Mouse (Mus musculus): ENCODE measurements around the gene Podn. TPM values are rescaled to one million over a fixed set of nuclear protein-coding genes. Genes with fewer than 3 reads are reported as not detected.

Podn gene
- total and polyA plus RNA-seq, 3 experiments: 0.04 TPM; not detected in 2

DNA sequence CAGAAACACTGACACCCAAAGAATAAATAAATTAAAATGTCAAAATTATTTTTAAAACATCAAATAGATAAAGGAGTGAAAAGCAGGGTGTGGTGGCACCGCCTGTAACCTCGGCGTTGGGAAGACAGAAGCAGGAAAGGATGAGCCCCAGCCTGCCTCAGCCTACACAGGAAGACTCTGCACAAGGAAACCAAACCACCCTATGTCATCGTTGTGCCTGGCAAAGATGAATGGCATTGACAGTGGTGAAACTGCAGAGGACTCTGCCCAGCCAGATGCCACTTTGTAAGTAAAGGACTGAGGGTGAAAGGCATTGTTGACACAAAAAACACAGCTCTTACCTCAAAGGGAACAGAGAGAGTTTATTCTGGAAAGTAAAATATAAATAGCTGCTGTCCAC is 30.0 kb upstream of the Podn start:
- Histone ChIP-seq H3K4me3 (ENCODE audit: control insufficient read depth in 1 of 2, insufficient read depth in 1 of 2, low read depth in 2 of 2, low read length in 2 of 2) (no peak overlapping the region), H3K27ac (ENCODE audit: control insufficient read depth, low read depth, low read length) (no peak overlapping the region), H3K27me3 (ENCODE audit: control insufficient read depth in 1 of 2, insufficient read depth in 2 of 2, low read length in 2 of 2) (peaks cover 0 to 1% of the 10 kb centered on the region in 2 experiments; a peak in 2 of 4 replicates), H3K9ac (ENCODE audit: control insufficient read depth, low read depth, low read length, poor library complexity, severe bottlenecking) (no peak overlapping the region), H3K4me1 (ENCODE audit: control insufficient read depth in 1 of 2, insufficient read depth in 2 of 2, low read length in 2 of 2) (no peaks in the 10 kb centered on the region), H3K9me3 (replicated peaks; ENCODE audit: insufficient read depth, low read length) (no peaks in the 10 kb centered on the region), H3K36me3 (ENCODE audit: control insufficient read depth in 1 of 2, insufficient read depth in 2 of 2, low read length in 2 of 2) (no peaks in the 10 kb centered on the region), H3K79me2 (ENCODE audit: control insufficient read depth, insufficient read depth, low read length, poor library complexity) (no peaks in the 10 kb centered on the region)
- DNase-seq (ENCODE audit: low read depth, low spot score): no peak
- no peak for TF ChIP-seq ZKSCAN1 (IDR thresholded peaks at IDR 0.05; ENCODE audit: low read depth, low read length)
- TF ChIP-seq GATA1 (IDR thresholded peaks at IDR 0.05; ENCODE audit: low read depth, low read length): no peak
- TF ChIP-seq POLR2AphosphoS5 (IDR thresholded peaks at IDR 0.05; ENCODE audit: borderline replicate concordance, low read depth, low read length): no peak

DNA sequence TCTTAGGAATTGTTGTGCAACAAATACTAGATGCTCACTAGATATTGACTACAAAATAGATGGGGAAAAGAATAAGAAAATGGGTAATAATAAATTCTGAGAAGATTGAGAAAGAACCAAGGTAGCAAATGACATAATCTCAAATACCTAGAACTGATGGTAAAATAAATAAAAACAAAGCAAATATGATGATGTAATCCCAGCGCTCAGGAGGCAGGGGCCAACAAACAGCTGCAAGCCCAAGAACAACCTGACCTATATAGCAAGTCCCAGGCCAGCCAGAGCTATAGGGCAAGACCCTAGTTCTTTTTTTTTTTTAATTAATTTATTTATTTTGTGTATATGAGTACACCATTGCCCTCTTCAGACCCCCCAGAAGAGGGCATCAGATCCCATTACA is 27.9 kb upstream of the Podn start:
- no peak overlapping the region for H3K4me3 ChIP-seq (ENCODE audit: control insufficient read depth in 1 of 2, insufficient read depth in 1 of 2, low read depth in 2 of 2, low read length in 2 of 2)
- H3K27ac ChIP-seq (ENCODE audit: control insufficient read depth, low read depth, low read length): no peak overlapping the region
- H3K36me3 ChIP-seq (ENCODE audit: control insufficient read depth in 1 of 2, insufficient read depth in 2 of 2, low read length in 2 of 2): no peaks in the 10 kb centered on the region
- peaks cover 0 to 1% of the 10 kb centered on the region in 2 experiments; a peak in 2 of 4 replicates for H3K27me3 ChIP-seq (ENCODE audit: control insufficient read depth in 1 of 2, insufficient read depth in 2 of 2, low read length in 2 of 2)
- no peaks in the 10 kb centered on the region for H3K9me3 ChIP-seq (replicated peaks; ENCODE audit: insufficient read depth, low read length)
- no peak for DNase-seq (ENCODE audit: low read depth, low spot score)
- H3K4me1 ChIP-seq (ENCODE audit: control insufficient read depth in 1 of 2, insufficient read depth in 2 of 2, low read length in 2 of 2): no peaks in the 10 kb centered on the region
- H3K9ac ChIP-seq (ENCODE audit: control insufficient read depth, low read depth, low read length, poor library complexity, severe bottlenecking): no peak overlapping the region
- TF ChIP-seq RCOR1 (IDR thresholded peaks at IDR 0.05; ENCODE audit: low read depth, low read length) (no peak), CHD1 (IDR thresholded peaks at IDR 0.05; ENCODE audit: low read depth, low read length) (no peak), GABPA (IDR thresholded peaks at IDR 0.05; ENCODE audit: low read depth, low read length) (no peak), E2F4 (IDR thresholded peaks at IDR 0.05; ENCODE audit: borderline replicate concordance, low read depth, low read length) (no peak), NELFE (IDR thresholded peaks at IDR 0.05; ENCODE audit: low read depth, low read length) (no peak), MEF2A (IDR thresholded peaks at IDR 0.05; ENCODE audit: extremely low read depth, insufficient replicate concordance, low read depth, low read length, poor library complexity, severe bottlenecking) (no peak), SMC3 (IDR thresholded peaks at IDR 0.05; ENCODE audit: low read depth, low read length) (no peak), ZC3H11A (IDR thresholded peaks at IDR 0.05; ENCODE audit: low read depth, low read length) (no peak), ETS1 (IDR thresholded peaks at IDR 0.05; ENCODE audit: low read depth, low read length) (no peak), TBP (IDR thresholded peaks at IDR 0.05; ENCODE audit: low read depth, low read length) (no peak), TCF12 (IDR thresholded peaks at IDR 0.05; ENCODE audit: low read depth, low read length) (no peak), SIN3A (IDR thresholded peaks at IDR 0.05; ENCODE audit: low read length) (no peak), BHLHE40 (IDR thresholded peaks at IDR 0.05; ENCODE audit: borderline replicate concordance, low read depth, low read length) (no peak), UBTF (IDR thresholded peaks at IDR 0.05; ENCODE audit: borderline replicate concordance, insufficient read depth, low read depth, low read length) (no peak), JUND (IDR thresholded peaks at IDR 0.05; ENCODE audit: low read depth, low read length) (no peak), EP300 (IDR thresholded peaks at IDR 0.05; ENCODE audit: low read depth in 1 of 2, low read length in 2 of 2) (no peak), MAZ (IDR thresholded peaks at IDR 0.05; ENCODE audit: low read depth, low read length) (no peak), MYC (IDR thresholded peaks at IDR 0.05; ENCODE audit: low read depth, low read length) (no peak), RAD21 (IDR thresholded peaks at IDR 0.05; ENCODE audit: low read depth, low read length) (no peak), ELF1 (IDR thresholded peaks at IDR 0.05; ENCODE audit: low read depth, low read length) (no peak)
- H3K79me2 ChIP-seq (ENCODE audit: control insufficient read depth, insufficient read depth, low read length, poor library complexity): no peaks in the 10 kb centered on the region

All from MEL (cell line).